Mouse (Mus musculus) stomach, embryonic 15.5 days (tissue): ENCODE data around the gene Nhlrc3. TPM values are rescaled to one million over a fixed set of nuclear protein-coding genes. Genes with fewer than 3 reads are reported as not detected.

Experiments
- ATAC-seq: fragments of 200-750 bp; cut with Nextera tagmentation; 2 replicates; pipeline ENCODE4 v1.8.0; 2017; ENCODE audit warnings: low read depth, moderate number of reproducible peaks, moderate TSS enrichment; ENCODE audit not compliant: insufficient read depth, low FRiP score
- H3K27ac ChIP-seq: fragments of 300-500 bp; sonication (generic); 2 replicates; pipeline ENCODE4 v1.5.1; 2015; ENCODE audit warnings: mild to moderate bottlenecking, inconsistent platforms
- H3K27me3 ChIP-seq: fragments of 300-500 bp; sonication (generic); replicated peaks from 2 replicates; pipeline ENCODE4 v1.6.1; 2015; ENCODE audit warnings: inconsistent platforms
- H3K36me3 ChIP-seq: fragments of 300-500 bp; sonication (generic); 2 replicates; pipeline ENCODE4 v1.6.1; 2015; ENCODE audit warnings: inconsistent platforms
- H3K4me1 ChIP-seq: fragments of 300-500 bp; sonication (generic); 2 replicates; pipeline ENCODE4 v1.6.1; 2015; ENCODE audit warnings: inconsistent platforms
- H3K4me2 ChIP-seq: fragments of 300-500 bp; sonication (generic); 2 replicates; pipeline ENCODE4 v1.6.1; 2015; ENCODE audit warnings: mild to moderate bottlenecking, inconsistent platforms
- H3K4me3 ChIP-seq: fragments of 300-500 bp; sonication (generic); replicated peaks from 2 replicates; pipeline ENCODE4 v1.5.1; 2015; ENCODE audit warnings: inconsistent platforms
- H3K9ac ChIP-seq: fragments of 300-500 bp; sonication (generic); 2 replicates; pipeline ENCODE4 v1.6.1; 2015; ENCODE audit warnings: inconsistent platforms
- H3K9me3 ChIP-seq: fragments of 300-500 bp; sonication (generic); 2 replicates; pipeline ENCODE4 v1.6.1; 2016; ENCODE audit warnings: inconsistent platforms
- WGBS: fragments of 180-500 bp; shearing (Covaris S2); methylation state at CpG from one replicate; pipeline ENCODE4 v1.1.7; 2015; 5-methylcytosine and 5-hydroxymethylcytosine counted together
- polyA plus RNA-seq: library from polyadenylated mRNA; unstranded; fragments of >200 nt; fragmentation: Nextera tagmentation; extraction: Ambion mirVana; gene quantifications from 2 replicates; pipeline ENCODE4 v1.2.1, GENCODE M21; 2015

The Nhlrc3 gene
- polyA plus RNA-seq, 1 experiment from 2014 or later, result 10.8 TPM

DNA sequence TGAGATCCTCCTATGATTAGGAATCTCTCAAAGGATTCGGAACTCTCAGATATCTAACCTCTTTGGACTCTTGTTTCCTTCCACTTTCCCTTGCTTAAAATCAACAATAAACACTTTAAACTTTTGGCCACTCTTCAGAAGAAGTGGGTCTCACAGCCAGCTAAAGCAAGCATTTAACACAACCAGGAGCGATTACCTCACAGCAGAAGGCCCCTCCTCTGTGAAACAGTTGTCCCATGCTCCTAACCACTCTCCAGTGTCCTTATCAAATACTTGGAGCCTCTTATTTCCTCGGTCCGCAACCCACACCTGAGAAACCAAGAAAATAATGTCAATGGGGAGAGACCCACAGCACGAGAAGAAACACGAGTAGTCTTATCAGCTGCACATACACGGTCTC is 9.8 kb downstream of the Nhlrc3 start:
- no peak overlapping the region for H3K9ac ChIP-seq
- no peaks in the 10 kb centered on the region for H3K4me1 ChIP-seq
- H3K9me3 ChIP-seq, result no peaks in the 10 kb centered on the region
- no peak overlapping the region for H3K4me2 ChIP-seq
- no peaks in the 10 kb centered on the region for H3K27me3 ChIP-seq
- WGBS, result 91% methylated on average over 7 of the region's 7 CpGs
- no peak for ATAC-seq
- H3K36me3 ChIP-seq, result peaks cover 44% of the 10 kb centered on the region
- no peak overlapping the region for H3K27ac ChIP-seq
- no peak overlapping the region for H3K4me3 ChIP-seq

DNA sequence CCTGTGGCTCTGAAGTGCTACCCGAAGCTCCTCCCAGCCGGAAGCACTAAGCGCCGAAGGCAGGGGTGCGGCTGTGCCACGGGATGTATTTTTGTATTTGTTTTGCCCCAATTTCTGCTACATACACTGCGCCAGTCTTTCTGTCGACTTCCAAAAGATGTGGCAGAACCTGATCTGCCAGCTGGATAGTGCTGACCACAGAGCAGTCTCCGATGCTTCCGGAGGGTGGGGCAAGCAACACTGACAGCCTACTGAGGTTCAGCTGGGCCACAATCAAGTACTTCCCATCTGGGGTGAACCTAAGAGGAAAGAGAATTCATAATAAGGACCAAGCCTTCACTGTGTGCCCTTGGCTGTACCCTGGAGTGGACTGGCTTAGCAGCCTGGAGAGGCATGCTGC is 10.8 kb downstream of the Nhlrc3 start:
- Histone ChIP-seq H3K9me3 (no peaks in the 10 kb centered on the region), H3K9ac (no peak overlapping the region), H3K4me3 (no peak overlapping the region), H3K27ac (no peak overlapping the region), H3K27me3 (no peaks in the 10 kb centered on the region), H3K4me1 (no peaks in the 10 kb centered on the region), H3K4me2 (no peak overlapping the region), H3K36me3 (peaks cover 39% of the 10 kb centered on the region)
- 81% methylated on average over 10 of the region's 10 CpGs for WGBS
- ATAC-seq, result no peak

DNA sequence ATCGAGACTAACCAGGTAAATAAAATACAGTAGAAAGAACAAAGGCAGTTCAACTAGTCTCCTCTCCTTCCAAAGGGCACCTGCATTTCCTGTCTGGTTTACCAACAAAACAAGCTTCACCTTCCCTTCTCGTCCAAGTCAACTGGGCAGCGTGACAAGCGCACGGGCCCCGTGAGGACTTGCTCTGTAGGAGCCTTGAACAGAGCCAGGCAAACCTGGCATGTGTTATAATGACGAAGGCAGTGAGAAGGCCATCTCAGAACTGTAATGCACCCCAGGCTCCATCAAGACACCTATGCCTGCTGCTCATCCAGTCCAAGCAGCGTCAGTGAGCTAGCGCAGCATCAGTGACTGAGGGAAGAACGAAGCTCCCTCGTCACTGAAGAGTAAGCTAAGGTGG is 12.5 kb downstream of the Nhlrc3 start:
- Histone ChIP-seq H3K9ac (no peak overlapping the region), H3K9me3 (no peaks in the 10 kb centered on the region), H3K4me3 (no peak overlapping the region), H3K27ac (no peak overlapping the region), H3K36me3 (peaks cover 33% of the 10 kb centered on the region), H3K4me2 (no peak overlapping the region), H3K4me1 (no peaks in the 10 kb centered on the region), H3K27me3 (no peaks in the 10 kb centered on the region)
- 92% methylated on average over 11 of the region's 11 CpGs for WGBS
- no peak for ATAC-seq

DNA sequence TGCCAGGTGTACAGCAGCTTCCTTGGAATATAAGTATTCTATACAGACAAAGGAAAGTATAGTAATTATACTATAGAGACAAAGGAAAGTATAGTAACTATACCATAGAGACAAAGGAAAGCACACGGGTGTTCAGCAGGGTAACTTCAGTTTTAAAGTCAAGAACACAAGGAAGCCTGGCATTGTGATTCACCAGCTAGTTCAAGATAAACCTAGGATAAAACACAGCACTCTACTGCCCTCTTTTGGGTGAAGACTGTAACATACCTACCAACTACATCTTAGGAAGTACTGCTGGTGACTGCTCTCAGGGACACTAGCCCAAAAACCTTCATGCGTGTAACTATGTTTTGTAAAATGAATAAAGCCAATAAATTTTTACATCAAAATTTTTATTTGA is 14.9 kb downstream of the Nhlrc3 start:
- H3K9me3 ChIP-seq, result no peaks in the 10 kb centered on the region
- H3K27me3 ChIP-seq, result no peaks in the 10 kb centered on the region
- H3K27ac ChIP-seq, result no peak overlapping the region
- no peaks in the 10 kb centered on the region for H3K4me1 ChIP-seq
- no peak overlapping the region for H3K4me2 ChIP-seq
- H3K9ac ChIP-seq, result no peak overlapping the region
- ATAC-seq, result no peak
- peaks cover 20% of the 10 kb centered on the region for H3K36me3 ChIP-seq
- H3K4me3 ChIP-seq, result no peak overlapping the region
- WGBS, result 26% methylated on average over 2 of the region's 2 CpGs

DNA sequence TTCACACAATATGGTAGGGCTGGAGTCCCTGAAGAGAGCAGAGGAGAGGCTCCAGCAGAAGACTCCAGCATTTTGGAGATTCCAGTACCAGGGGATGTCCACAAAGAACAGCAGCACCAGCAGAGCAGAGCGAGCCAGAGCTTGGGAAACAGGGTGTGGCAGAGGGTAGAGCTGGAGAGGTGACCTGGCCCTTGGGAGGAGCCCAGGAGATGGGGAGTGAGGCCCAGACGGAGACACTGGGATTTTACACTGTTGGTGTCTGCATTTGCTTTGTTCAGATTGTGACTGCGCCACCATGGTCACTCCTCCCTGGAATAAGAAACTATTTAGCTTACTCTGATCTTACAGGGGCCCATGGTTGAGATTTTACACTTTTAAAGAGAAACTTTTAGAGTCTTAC is 16.3 kb downstream of the Nhlrc3 start:
- 82% methylated on average over 3 of the region's 3 CpGs for whole genome bisulfite sequencing
- no peak overlapping the region for H3K4me3 ChIP-seq
- H3K9ac ChIP-seq, result no peak overlapping the region
- H3K4me1 ChIP-seq, result no peaks in the 10 kb centered on the region
- H3K36me3 ChIP-seq, result peaks cover 10% of the 10 kb centered on the region; the same call in 1 of the 2 replicates
- no peaks in the 10 kb centered on the region for H3K9me3 ChIP-seq
- H3K27me3 ChIP-seq, result no peaks in the 10 kb centered on the region
- H3K27ac ChIP-seq, result no peak overlapping the region
- H3K4me2 ChIP-seq, result no peak overlapping the region
- no peak for ATAC-seq

DNA sequence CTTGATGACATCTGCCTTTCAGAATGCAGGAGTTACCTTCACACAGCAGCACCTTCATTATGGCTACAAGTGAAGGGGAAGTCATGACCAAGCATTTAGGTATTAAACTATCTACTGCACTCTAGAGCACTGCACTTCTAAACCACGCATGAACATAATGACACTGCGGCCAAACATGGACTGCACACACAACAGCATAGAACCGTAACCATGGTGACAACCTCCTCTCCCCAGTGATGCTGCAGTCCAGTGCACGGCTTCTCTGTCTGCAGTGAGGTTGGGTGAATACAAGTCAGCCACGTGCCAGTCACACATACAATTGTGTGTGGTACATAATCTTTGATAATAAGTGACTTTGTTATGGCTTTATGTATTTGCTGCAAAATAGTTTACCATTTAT is 17.6 kb downstream of the Nhlrc3 start:
- Histone ChIP-seq H3K36me3 (0 out of 2 replicates have a peak, but pooled peaks cover 2% of the 10 kb centered on the region), H3K27ac (no peak overlapping the region), H3K4me1 (no peaks in the 10 kb centered on the region), H3K4me3 (no peak overlapping the region), H3K9ac (no peak overlapping the region), H3K9me3 (no peaks in the 10 kb centered on the region), H3K27me3 (no peaks in the 10 kb centered on the region), H3K4me2 (no peak overlapping the region)
- no peak for ATAC-seq
- WGBS, result 79% methylated on average over 5 of the region's 5 CpGs

DNA sequence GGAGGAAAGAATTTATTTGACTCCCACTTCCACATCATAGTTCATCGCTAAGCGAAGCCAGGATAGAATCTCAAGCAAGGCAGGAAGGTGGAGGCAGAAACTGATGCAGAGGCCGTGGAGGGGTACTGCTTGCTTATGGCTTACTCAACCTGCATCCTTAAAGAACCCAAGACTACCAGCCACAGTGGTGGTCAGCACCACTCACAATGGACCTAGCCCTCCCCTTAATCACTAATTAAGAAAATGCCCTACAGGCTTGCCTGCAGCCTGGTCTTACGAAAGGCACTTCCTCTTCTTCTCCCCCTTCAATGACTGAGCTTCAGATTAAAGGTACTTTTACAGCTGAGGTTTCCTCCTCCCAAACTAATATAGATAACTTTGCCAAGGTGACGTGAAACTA is 26.6 kb downstream of the Nhlrc3 start:
- ATAC-seq, result no peak
- no peak overlapping the region for H3K27ac ChIP-seq
- 68% methylated on average over 5 of the region's 5 CpGs for WGBS
- H3K9ac ChIP-seq, result no peak overlapping the region
- H3K4me2 ChIP-seq, result no peak overlapping the region
- no peaks in the 10 kb centered on the region for H3K4me1 ChIP-seq
- no peaks in the 10 kb centered on the region for H3K27me3 ChIP-seq
- no peak overlapping the region for H3K4me3 ChIP-seq
- H3K36me3 ChIP-seq, result no peaks in the 10 kb centered on the region
- no peaks in the 10 kb centered on the region for H3K9me3 ChIP-seq

DNA sequence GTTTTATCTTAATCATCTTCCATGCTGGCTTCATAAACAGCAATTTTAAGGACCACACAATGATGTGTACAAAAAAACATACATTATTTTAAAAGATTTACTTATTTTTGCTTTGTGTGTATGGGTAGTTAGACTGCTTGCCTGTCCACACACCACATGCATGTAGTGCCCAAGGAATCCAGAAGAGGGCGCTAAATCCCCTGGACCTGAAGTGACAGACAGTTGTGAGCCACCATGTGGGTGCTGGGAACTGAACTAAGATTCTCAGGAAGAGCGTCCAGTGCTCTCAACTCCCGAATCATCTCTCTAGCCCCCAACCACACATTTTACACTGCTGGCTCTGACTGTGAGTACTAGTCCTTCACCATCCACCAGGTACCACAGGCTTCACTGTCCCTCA is 28.5 kb downstream of the Nhlrc3 start:
- ATAC-seq, result no peak
- no peak overlapping the region for H3K9ac ChIP-seq
- WGBS, result 76% methylated on average over 3 of the region's 3 CpGs
- no peaks in the 10 kb centered on the region for H3K4me1 ChIP-seq
- no peaks in the 10 kb centered on the region for H3K36me3 ChIP-seq
- H3K4me3 ChIP-seq, result no peak overlapping the region
- H3K4me2 ChIP-seq, result no peak overlapping the region
- no peaks in the 10 kb centered on the region for H3K27me3 ChIP-seq
- H3K9me3 ChIP-seq, result no peaks in the 10 kb centered on the region
- no peak overlapping the region for H3K27ac ChIP-seq

DNA sequence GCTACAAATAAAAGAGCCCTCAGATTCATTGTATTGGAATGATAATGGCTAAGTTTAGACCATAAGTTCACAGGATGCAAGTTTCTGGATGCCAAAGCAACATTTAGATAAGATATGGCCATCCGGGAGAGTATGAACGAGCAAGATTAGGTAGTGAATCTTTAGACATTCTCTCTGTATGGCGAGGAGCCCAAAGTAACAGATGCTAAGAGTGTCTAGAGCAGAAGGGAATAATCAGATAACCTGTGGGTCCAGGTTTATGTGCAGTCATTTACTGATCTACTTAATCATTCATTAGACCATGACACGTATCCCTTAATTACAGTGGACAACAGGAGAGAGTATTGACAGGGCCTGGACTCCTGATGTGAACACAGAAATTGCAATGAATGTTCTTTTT is 39.6 kb downstream of the Nhlrc3 start:
- Histone ChIP-seq H3K9me3 (no peaks in the 10 kb centered on the region), H3K4me1 (no peaks in the 10 kb centered on the region), H3K4me3 (no peak overlapping the region), H3K27ac (no peak overlapping the region), H3K9ac (no peak overlapping the region), H3K4me2 (no peak overlapping the region), H3K36me3 (no peaks in the 10 kb centered on the region), H3K27me3 (no peaks in the 10 kb centered on the region)
- no peak for ATAC-seq
- 77% methylated on average over 4 of the region's 4 CpGs for WGBS

DNA sequence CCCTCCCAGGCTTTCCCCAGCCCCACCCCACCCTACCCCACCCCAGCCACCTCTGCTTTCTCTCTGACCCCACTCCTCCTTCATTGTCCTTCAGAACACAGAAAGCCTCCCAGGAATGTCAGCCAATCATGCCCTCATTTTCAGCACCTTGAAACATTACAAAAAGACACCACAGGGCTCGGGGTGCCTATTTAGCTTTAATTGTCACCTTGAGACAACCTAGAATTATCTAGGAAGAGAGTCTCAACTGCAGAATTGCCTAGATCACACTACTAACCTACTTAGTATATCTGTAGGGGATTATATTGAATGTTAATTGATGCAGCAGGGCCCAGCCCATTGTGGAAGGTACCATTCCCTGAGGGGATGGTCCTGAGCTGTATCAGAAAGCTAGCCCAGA is 40.4 kb downstream of the Nhlrc3 start:
- Histone ChIP-seq H3K4me1 (no peaks in the 10 kb centered on the region), H3K27me3 (no peaks in the 10 kb centered on the region), H3K4me3 (no peak overlapping the region), H3K9me3 (no peaks in the 10 kb centered on the region), H3K4me2 (no peak overlapping the region), H3K9ac (no peak overlapping the region), H3K27ac (no peak overlapping the region), H3K36me3 (no peaks in the 10 kb centered on the region)
- no peak for ATAC-seq
- WGBS, result 50% methylated on average over 1 of the region's 1 CpGs

DNA sequence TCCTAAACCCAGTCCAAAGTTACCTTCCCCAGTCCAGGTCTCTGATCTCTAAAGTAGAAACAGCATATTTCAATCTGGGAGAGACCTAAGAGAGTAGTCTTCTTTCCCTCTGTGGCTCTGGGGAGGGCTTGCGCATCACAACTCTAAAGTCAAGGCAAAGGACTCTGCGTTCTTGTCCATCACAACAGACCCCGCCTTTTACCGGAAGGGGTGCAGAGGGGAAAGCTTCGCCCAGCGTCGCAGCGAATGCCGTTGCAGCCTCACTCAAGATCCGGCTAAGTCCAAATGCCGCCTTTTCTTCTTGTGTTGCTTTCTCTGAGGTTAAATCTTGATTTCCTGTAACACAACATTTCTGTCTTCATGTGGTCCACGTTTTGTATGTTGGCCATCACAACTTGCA is 41.5 kb downstream of the Nhlrc3 start:
- no peak overlapping the region for H3K4me3 ChIP-seq
- no peaks in the 10 kb centered on the region for H3K36me3 ChIP-seq
- H3K4me2 ChIP-seq, result no peak overlapping the region
- no peak for ATAC-seq
- H3K9me3 ChIP-seq, result no peaks in the 10 kb centered on the region
- no peaks in the 10 kb centered on the region for H3K4me1 ChIP-seq
- 85% methylated on average over 12 of the region's 12 CpGs for WGBS
- H3K27ac ChIP-seq, result no peak overlapping the region
- no peaks in the 10 kb centered on the region for H3K27me3 ChIP-seq
- no peak overlapping the region for H3K9ac ChIP-seq

DNA sequence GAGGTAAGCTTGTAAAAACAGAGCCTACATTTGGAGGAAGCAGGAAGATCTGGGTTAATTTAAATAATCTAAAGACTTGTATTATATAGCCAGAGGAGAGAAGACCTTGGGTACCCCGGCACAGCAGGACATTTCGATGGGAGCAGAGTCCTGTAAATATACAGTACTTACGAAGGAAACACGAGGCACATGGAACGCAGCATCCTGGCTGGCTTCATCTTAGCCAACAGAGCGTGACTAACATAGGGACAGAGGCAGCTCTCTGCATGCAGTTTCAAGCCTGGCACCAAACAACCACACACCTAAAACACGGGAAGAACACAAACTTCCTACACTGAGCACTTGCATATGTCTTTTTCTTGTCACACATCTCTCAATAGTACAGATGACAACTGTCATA is 45.4 kb downstream of the Nhlrc3 start:
- WGBS, result 84% methylated on average over 7 of the region's 7 CpGs
- no peak for ATAC-seq

DNA sequence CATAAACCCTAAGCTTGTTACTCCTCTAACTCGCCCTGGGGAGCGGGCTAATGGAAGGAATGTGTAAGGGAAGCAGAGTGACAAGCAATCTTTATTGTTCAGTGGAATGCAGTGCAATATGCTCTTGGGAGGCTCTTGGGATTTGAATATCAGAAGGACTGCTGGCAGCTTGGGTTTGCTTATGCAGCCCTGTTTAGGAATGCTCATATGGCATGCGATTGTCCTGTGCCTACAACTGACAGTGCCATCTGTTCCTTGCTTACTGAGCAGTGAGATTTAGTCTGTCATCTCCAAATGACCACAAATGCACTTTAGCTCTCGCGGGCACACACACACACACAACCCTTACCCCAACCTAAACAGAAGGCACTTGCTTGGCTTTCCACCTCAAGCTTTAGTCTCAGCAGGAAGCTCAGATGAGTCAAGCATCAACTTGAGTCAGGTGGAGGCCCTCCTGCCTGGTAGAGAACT is 47.1 kb downstream of the Nhlrc3 start:
- WGBS, result 55% methylated on average over 5 of the region's 5 CpGs
- Histone ChIP-seq H3K27ac (no peak overlapping the region), H3K36me3 (no peaks in the 10 kb centered on the region), H3K4me3 (no peak overlapping the region), H3K27me3 (no peaks in the 10 kb centered on the region), H3K4me1 (no peaks in the 10 kb centered on the region), H3K9me3 (no peaks in the 10 kb centered on the region), H3K4me2 (no peak overlapping the region), H3K9ac (no peak overlapping the region)
- no peak for ATAC-seq

More for the DNA sequence above, 45.4 kb downstream of the Nhlrc3 start:
- Histone ChIP-seq H3K9ac (no peak overlapping the region), H3K4me3 (no peak overlapping the region), H3K36me3 (no peaks in the 10 kb centered on the region), H3K4me2 (no peak overlapping the region), H3K4me1 (no peaks in the 10 kb centered on the region), H3K27ac (no peak overlapping the region), H3K9me3 (no peaks in the 10 kb centered on the region), H3K27me3 (no peaks in the 10 kb centered on the region)
